Mouse (Mus musculus) hindbrain, postnatal 0 days (tissue): ENCODE data around the gene Pgghg. TPM values are rescaled to one million over a fixed set of nuclear protein-coding genes. Genes with fewer than 3 reads are reported as not detected.
"Not testable (repeated sequence)": the region's sequence is repeated elsewhere in the genome, so short reads cannot be mapped to it uniquely, and the experiment has no call there.

Experiments
- ATAC-seq: fragments of 200-750 bp; cut with Nextera tagmentation; 2 replicates; pipeline ENCODE4 v1.8.0; 2017; ENCODE audit warnings: mild to moderate bottlenecking, moderate TSS enrichment, moderate library complexity
- DNase-seq: peaks from one replicate; pipeline ENCODE4 v3.0.0-alpha.2; 2015; ENCODE audit warnings: low spot score
- H3K27ac ChIP-seq: fragments of 300-500 bp; sonication (generic); 2 replicates; pipeline ENCODE4 v1.5.1; 2014; ENCODE audit warnings: mild to moderate bottlenecking
- H3K27me3 ChIP-seq: fragments of 300-500 bp; sonication (generic); 2 replicates; pipeline ENCODE4 v1.6.1; 2014; ENCODE audit warnings: low read length, mixed read lengths; ENCODE audit not compliant: insufficient read depth
- H3K36me3 ChIP-seq: fragments of 300-500 bp; sonication (generic); 2 replicates; pipeline ENCODE4 v1.6.1; 2014; ENCODE audit warnings: low read length, mixed read lengths; ENCODE audit not compliant: insufficient read depth
- H3K4me1 ChIP-seq: fragments of 300-500 bp; sonication (generic); 2 replicates; pipeline ENCODE4 v1.6.1; 2014; ENCODE audit warnings: antibody characterized with exemption, low read length, mixed read lengths; ENCODE audit not compliant: insufficient read depth
- H3K4me2 ChIP-seq: fragments of 300-500 bp; sonication (generic); 2 replicates; pipeline ENCODE4 v1.6.1; 2014; ENCODE audit warnings: low read depth, mild to moderate bottlenecking, low read length, moderate library complexity, mixed read lengths
- H3K4me3 ChIP-seq: fragments of 300-500 bp; sonication (generic); 2 replicates; pipeline ENCODE4 v1.5.1; 2014; ENCODE audit warnings: low read length
- H3K9ac ChIP-seq: fragments of 300-500 bp; sonication (generic); replicated peaks from 2 replicates; pipeline ENCODE4 v1.6.1; 2014; ENCODE audit warnings: mild to moderate bottlenecking, low read length, moderate library complexity, mixed read lengths
- H3K9me3 ChIP-seq: fragments of 300-500 bp; sonication (generic); 2 replicates; pipeline ENCODE4 v1.6.1; 2016; ENCODE audit warnings: low read length, mixed read lengths
- CTCF ChIP-seq: IDR thresholded peaks from 2 replicates; pipeline ENCODE4 v1.5.1; 2016; ENCODE audit warnings: antibody characterized with exemption, control low read depth, low read depth
- WGBS: fragments of 180-500 bp; shearing (Covaris S2); extraction: QIAGEN DNeasy Blood & Tissue Kit; methylation state at CpG from one replicate; pipeline ENCODE4 v1.1.7; 2014; 5-methylcytosine and 5-hydroxymethylcytosine counted together
- polyA plus RNA-seq: library from polyadenylated mRNA; unstranded; fragments of >200 nt; fragmentation: Nextera tagmentation; extraction: Ambion mirVana; gene quantifications from 2 replicates; pipeline ENCODE4 v1.2.1, GENCODE M21; 2015
- total RNA-seq: library from RNA; depleted of rRNA; stranded (reverse); fragments of >200 nt; gene quantifications from 2 replicates; pipeline ENCODE4 v1.2.3, GENCODE M21; 2014

Pgghg gene
- total and polyA plus RNA-seq, 2 experiments from 2014 or later = 6.7 to 16.3 TPM

DNA sequence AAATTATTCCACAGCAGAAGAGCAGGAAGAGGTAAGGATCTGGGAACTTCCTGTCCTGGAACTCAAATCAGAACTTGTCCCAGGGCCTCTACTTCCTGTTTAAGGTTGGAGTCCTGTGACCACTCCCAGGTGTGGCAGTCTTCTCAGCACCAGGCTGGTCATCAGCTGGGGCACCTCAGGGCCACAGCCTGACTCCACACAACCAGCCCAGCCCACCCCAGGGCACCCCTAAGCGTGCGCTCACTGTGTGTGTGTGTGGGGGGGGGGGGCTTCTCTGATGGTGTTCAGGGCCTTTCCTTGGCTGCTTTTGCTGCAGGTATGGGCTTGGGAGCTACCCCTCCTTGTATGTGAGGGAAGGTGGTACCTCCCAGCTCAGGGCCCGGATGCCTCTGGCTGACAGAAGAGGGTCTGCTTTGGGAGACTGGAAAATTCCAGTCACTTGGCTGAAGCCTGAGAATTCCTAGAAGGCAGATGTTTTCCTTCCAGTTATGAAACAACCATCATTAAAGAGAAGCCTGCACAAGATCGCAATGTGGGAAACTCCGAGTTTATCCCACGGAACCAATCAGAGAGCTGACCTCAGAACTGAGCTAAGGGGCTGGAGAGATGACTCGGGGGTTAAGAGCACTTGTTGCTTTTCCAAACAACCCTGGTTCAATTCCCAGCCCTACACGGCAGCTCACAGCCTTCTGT is 30.4 kb downstream of the Pgghg start:
- Histone ChIP-seq H3K9me3 (no peaks in the 10 kb centered on the region), H3K36me3 (no peaks in the 10 kb centered on the region), H3K27ac (no peak overlapping the region), H3K4me3 (no peak overlapping the region), H3K9ac (no peak overlapping the region), H3K4me2 (no peak overlapping the region), H3K27me3 (no peaks in the 10 kb centered on the region), H3K4me1 (no peaks in the 10 kb centered on the region)
- no peak for TF ChIP-seq CTCF
- DNase-seq (no peak), ATAC-seq (no peak)
- WGBS = 86% methylated on average over 8 of the region's 8 CpGs

GRCm38 (mm10) chr7:140973396-140974165 is 32.4 kb downstream of the Pgghg start:
- no peak for TF ChIP-seq CTCF
- Histone ChIP-seq H3K27me3 (no peaks in the 10 kb centered on the region), H3K4me3 (no peak overlapping the region), H3K9ac (no peak overlapping the region), H3K27ac (no peak overlapping the region), H3K4me1 (no peaks in the 10 kb centered on the region), H3K9me3 (no peaks in the 10 kb centered on the region), H3K36me3 (no peaks in the 10 kb centered on the region), H3K4me2 (no peak overlapping the region)
- ATAC-seq = no peak
- 22% methylated on average over 14 of the region's 14 CpGs for WGBS
- DNase-seq = no peak

- no peak overlapping the region for H3K9ac ChIP-seq
- no peak for DNase-seq
- no peaks in the 10 kb centered on the region for H3K4me1 ChIP-seq
- H3K9me3 ChIP-seq = no peaks in the 10 kb centered on the region
- no peak for ATAC-seq
- H3K4me2 ChIP-seq = no peak overlapping the region
- H3K27me3 ChIP-seq = no peaks in the 10 kb centered on the region
- no peak overlapping the region for H3K4me3 ChIP-seq
- no peaks in the 10 kb centered on the region for H3K36me3 ChIP-seq
- H3K27ac ChIP-seq = no peak overlapping the region
- TF ChIP-seq CTCF = no peak
- 14% methylated on average over 9 of the region's 9 CpGs for WGBS
Measured at GRCm38 (mm10) chr7:140974940-140975339, 33.7 kb downstream of the Pgghg start.

- ATAC-seq (no peak), DNase-seq (no peak)
- H3K4me1 ChIP-seq = no peaks in the 10 kb centered on the region
- TF ChIP-seq CTCF = no peak
- no peak overlapping the region for H3K9ac ChIP-seq
- no peak overlapping the region for H3K27ac ChIP-seq
- no peaks in the 10 kb centered on the region for H3K9me3 ChIP-seq
- no peak overlapping the region for H3K4me2 ChIP-seq
- H3K27me3 ChIP-seq = no peaks in the 10 kb centered on the region
- WGBS = 24% methylated on average over 3 of the region's 3 CpGs
- H3K36me3 ChIP-seq = no peaks in the 10 kb centered on the region
- no peak overlapping the region for H3K4me3 ChIP-seq
Measured at GRCm38 (mm10) chr7:140975465-140975864, 34.3 kb downstream of the Pgghg start.

GRCm38 (mm10) chr7:140976720-140977119 is 35.5 kb downstream of the Pgghg start:
- H3K9me3 ChIP-seq, H3K27ac ChIP-seq, H3K4me1 ChIP-seq, H3K27me3 ChIP-seq, ATAC-seq, H3K4me2 ChIP-seq, H3K4me3 ChIP-seq, H3K9ac ChIP-seq, DNase-seq, H3K36me3 ChIP-seq: not testable (repeated sequence)
- WGBS = 93% methylated on average over 9 of the region's 9 CpGs

- Histone ChIP-seq H3K27ac (no peak overlapping the region), H3K27me3 (no peaks in the 10 kb centered on the region), H3K4me2 (no peak overlapping the region), H3K4me1 (no peaks in the 10 kb centered on the region), H3K4me3 (no peak overlapping the region), H3K9me3 (no peaks in the 10 kb centered on the region), H3K36me3 (no peaks in the 10 kb centered on the region), H3K9ac (no peak overlapping the region)
- no peak for DNase-seq
- WGBS = 91% methylated on average over 8 of the region's 8 CpGs
- ATAC-seq = no peak
- TF ChIP-seq CTCF = no peak
Measured at GRCm38 (mm10) chr7:140981704-140982103, 40.5 kb downstream of the Pgghg start.

DNA sequence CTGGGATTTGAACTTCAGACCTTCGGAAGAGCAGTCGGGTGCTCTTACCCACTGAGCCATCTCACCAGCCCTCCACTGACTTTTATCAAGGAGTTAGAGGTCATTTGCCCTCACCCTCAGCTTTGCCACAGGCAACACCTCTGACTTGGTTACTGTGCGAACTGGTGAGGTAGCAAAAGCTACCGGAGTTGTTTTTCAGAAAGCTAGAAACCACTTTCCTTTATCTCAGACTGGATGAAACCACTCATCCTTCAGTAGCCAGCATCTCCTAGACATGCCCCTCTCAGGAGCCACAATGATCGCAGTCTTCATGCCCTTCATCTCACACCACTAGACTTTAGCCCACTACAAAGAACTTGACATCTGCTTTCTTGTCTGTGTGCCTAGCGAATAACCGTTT is 41.8 kb downstream of the Pgghg start:
- Histone ChIP-seq H3K4me3 (no peak overlapping the region), H3K4me2 (no peak overlapping the region), H3K27ac (no peak overlapping the region), H3K9me3 (no peaks in the 10 kb centered on the region), H3K9ac (no peak overlapping the region), H3K4me1 (no peaks in the 10 kb centered on the region), H3K27me3 (no peaks in the 10 kb centered on the region), H3K36me3 (no peaks in the 10 kb centered on the region)
- DNase-seq = no peak
- no peak for TF ChIP-seq CTCF
- ATAC-seq = no peak
- WGBS = 89% methylated on average over 7 of the region's 7 CpGs
